Mouse (Mus musculus) thymus, postnatal 25 days (tissue): Measurements from ENCODE around the gene Ubr2.

Experiments
- DNase-seq: peaks from one replicate; pipeline ENCODE4 v3.0.0; 2022

Gene Ubr2

GRCm38 (mm10) chr17:46920855-46921254, 89.5 kb downstream of the Ubr2 start:
- DNase-seq = no peak

GRCm38 (mm10) chr17:46918951-46919350, 91.4 kb downstream of the Ubr2 start:
- no peak for DNase-seq

- no peak for DNase-seq
These were observed 95.2 kb downstream of the Ubr2 start for GRCm38 (mm10) chr17:46915129-46915528.

GRCm38 (mm10) chr17:46912331-46912730, 98.0 kb downstream of the Ubr2 start:
- DNase-seq = no peak

- DNase-seq = no peak
These were observed 100.2 kb downstream of the Ubr2 start, which contains the start of gene Prph2 for GRCm38 (mm10) chr17:46910186-46910585. Gene Prph2 (plus strand): TSS chr17:46910459.

- peak; percentile 71 for DNase-seq
These were observed 106.4 kb downstream of the Ubr2 start for GRCm38 (mm10) chr17:46903876-46904490.

- DNase-seq = no peak
These were observed 109.4 kb downstream of the Ubr2 start for GRCm38 (mm10) chr17:46900941-46901340.

GRCm38 (mm10) chr17:46897221-46897950, 113.0 kb downstream of the Ubr2 start:
- no peak for DNase-seq

GRCm38 (mm10) chr17:46895426-46895825, 114.9 kb downstream of the Ubr2 start:
- no peak for DNase-seq

GRCm38 (mm10) chr17:46890843-46891594, 119.3 kb downstream of the Ubr2 start:
- DNase-seq = peak; percentile 56

GRCm38 (mm10) chr17:46890116-46890815, 120.1 kb downstream of the Ubr2 start, which contains the start of gene Tbcc:
Gene Tbcc (plus strand): TSS chr17:46890684.
- peak; percentile 96 for DNase-seq

- DNase-seq = peak; percentile 65
These were observed 120.8 kb downstream of the Ubr2 start for GRCm38 (mm10) chr17:46889450-46890084.

GRCm38 (mm10) chr17:46888511-46889212, 121.7 kb downstream of the Ubr2 start:
- peak; percentile 54 for DNase-seq

- DNase-seq = no peak
These were observed 124.3 kb downstream of the Ubr2 start for GRCm38 (mm10) chr17:46885910-46886643.

- DNase-seq = no peak
These were observed 125.0 kb downstream of the Ubr2 start for GRCm38 (mm10) chr17:46885218-46885909.

- DNase-seq = no peak
These were observed 125.6 kb downstream of the Ubr2 start for GRCm38 (mm10) chr17:46884766-46885165.

GRCm38 (mm10) chr17:46883107-46883506, 127.2 kb downstream of the Ubr2 start:
- no peak for DNase-seq

- DNase-seq = no peak
These were observed 128.6 kb downstream of the Ubr2 start for GRCm38 (mm10) chr17:46881728-46882127.

GRCm38 (mm10) chr17:46880322-46880721, 130.0 kb downstream of the Ubr2 start:
- no peak for DNase-seq

GRCm38 (mm10) chr17:46879841-46880311, 130.5 kb downstream of the Ubr2 start:
- no peak for DNase-seq
